Mouse (Mus musculus) liver, embryonic 11.5 days (tissue): ENCODE data around the gene Urod. TPM values are rescaled to one million over a fixed set of nuclear protein-coding genes. Genes with fewer than 3 reads are reported as not detected.

ENCODE experiments used
- ATAC-seq: fragments of 200-750 bp; cut with Nextera tagmentation; replicated peaks from 2 replicates; pipeline ENCODE4 v1.8.0; 2017; ENCODE audit warnings: moderate number of reproducible peaks, mild to moderate bottlenecking, moderate TSS enrichment, moderate library complexity; ENCODE audit not compliant: low FRiP score
- DNase-seq: peaks from one replicate; pipeline ENCODE4 v3.0.0-alpha.2; 2017; ENCODE audit warnings: low spot score
- H3K27ac ChIP-seq: fragments of 300-500 bp; sonication (generic); 2 replicates; pipeline ENCODE4 v1.5.1; 2014; ENCODE audit warnings: mild to moderate bottlenecking, low read depth, low read length, control low read depth
- H3K27me3 ChIP-seq: fragments of 300-500 bp; sonication (generic); replicated peaks from 2 replicates; pipeline ENCODE4 v1.6.1; 2014; ENCODE audit warnings: low read length, mixed read lengths; ENCODE audit not compliant: control insufficient read depth, insufficient read depth
- H3K36me3 ChIP-seq: fragments of 300-500 bp; sonication (generic); 2 replicates; pipeline ENCODE4 v1.6.1; 2014; ENCODE audit warnings: mild to moderate bottlenecking, low read length, moderate library complexity, mixed read lengths; ENCODE audit not compliant: control insufficient read depth, insufficient read depth
- H3K4me1 ChIP-seq: fragments of 300-500 bp; sonication (generic); replicated peaks from 2 replicates; pipeline ENCODE4 v1.6.1; 2014; ENCODE audit warnings: low read length, mixed read lengths; ENCODE audit not compliant: control insufficient read depth, insufficient read depth
- H3K4me2 ChIP-seq: fragments of 300-500 bp; sonication (generic); 2 replicates; pipeline ENCODE4 v1.6.1; 2014; ENCODE audit warnings: mild to moderate bottlenecking, control low read depth, moderate library complexity
- H3K4me3 ChIP-seq: fragments of 300-500 bp; sonication (generic); 2 replicates; pipeline ENCODE4 v1.5.1; 2014; ENCODE audit warnings: low read depth, low read length, control low read depth
- H3K9ac ChIP-seq: fragments of 300-500 bp; sonication (generic); 2 replicates; pipeline ENCODE4 v1.6.1; 2014; ENCODE audit warnings: low read depth, low read length, control low read depth
- H3K9me3 ChIP-seq: fragments of 300-500 bp; sonication (generic); 2 replicates; pipeline ENCODE4 v1.6.1; 2016; ENCODE audit warnings: low read length, inconsistent platforms, mixed read lengths; ENCODE audit not compliant: control insufficient read depth
- WGBS: fragments of 180-500 bp; shearing (Covaris S2); extraction: QIAGEN DNeasy Blood & Tissue Kit; methylation state at CpG from one replicate; pipeline ENCODE4 v1.1.7; 2014; 5-methylcytosine and 5-hydroxymethylcytosine counted together
- polyA plus RNA-seq: library from polyadenylated mRNA; unstranded; fragments of >200 nt; fragmentation: Nextera tagmentation; extraction: Ambion mirVana; gene quantifications from 2 replicates; pipeline ENCODE4 v1.2.1, GENCODE M21; 2014

Urod gene
- polyA plus RNA-seq, 1 experiment from 2014 or later, result 344 TPM

- Histone ChIP-seq H3K4me1 (peaks cover 10% of the 10 kb centered on the region), H3K4me3 (no peak overlapping the region), H3K9me3 (no peaks in the 10 kb centered on the region), H3K27me3 (no peaks in the 10 kb centered on the region), H3K27ac (no peak overlapping the region), H3K4me2 (no peak overlapping the region), H3K9ac (no peak overlapping the region), H3K36me3 (peaks cover 5% of the 10 kb centered on the region)
- ATAC-seq (no peak), DNase-seq (no peak)
- WGBS, result 89% methylated on average over 2 of the region's 2 CpGs
Measured at GRCm38 (mm10) chr4:117017738-117018137, 23.5 kb upstream of the Urod start.

- ATAC-seq, result no peak
- no peaks in the 10 kb centered on the region for H3K27me3 ChIP-seq
- WGBS, result 65% methylated on average over 4 of the region's 4 CpGs
- H3K36me3 ChIP-seq, result no peaks in the 10 kb centered on the region
- H3K4me1 ChIP-seq, result peaks cover under 1% of the 10 kb centered on the region
- H3K4me3 ChIP-seq, result no peak overlapping the region
- no peak for DNase-seq
- no peaks in the 10 kb centered on the region for H3K9me3 ChIP-seq
- H3K4me2 ChIP-seq, result no peak overlapping the region
- no peak overlapping the region for H3K27ac ChIP-seq
- no peak overlapping the region for H3K9ac ChIP-seq
Measured at GRCm38 (mm10) chr4:117014901-117015415, 20.7 kb upstream of the Urod start.

- Histone ChIP-seq H3K27ac (no peak overlapping the region), H3K4me3 (no peak overlapping the region), H3K36me3 (no peaks in the 10 kb centered on the region), H3K27me3 (no peaks in the 10 kb centered on the region), H3K4me1 (no peaks in the 10 kb centered on the region; the same call in 1 of the 2 replicates), H3K9me3 (no peaks in the 10 kb centered on the region), H3K9ac (no peak overlapping the region), H3K4me2 (no peak overlapping the region)
- ATAC-seq (no peak), DNase-seq (no peak)
- 84% methylated on average over 6 of the region's 6 CpGs for WGBS
Measured at GRCm38 (mm10) chr4:117013596-117013995, 19.4 kb upstream of the Urod start.

- no peak overlapping the region for H3K9ac ChIP-seq
- no peaks in the 10 kb centered on the region for H3K4me1 ChIP-seq
- H3K4me3 ChIP-seq, result no peak overlapping the region
- H3K9me3 ChIP-seq, result no peaks in the 10 kb centered on the region
- no peaks in the 10 kb centered on the region for H3K36me3 ChIP-seq
- no peak for ATAC-seq
- H3K27ac ChIP-seq, result no peak overlapping the region
- WGBS, result 86% methylated on average over 5 of the region's 5 CpGs
- no peak overlapping the region for H3K4me2 ChIP-seq
- no peaks in the 10 kb centered on the region for H3K27me3 ChIP-seq
- no peak for DNase-seq
Measured at GRCm38 (mm10) chr4:117010231-117010630, 16.0 kb upstream of the Urod start.

- no peak overlapping the region for H3K4me2 ChIP-seq
- H3K27ac ChIP-seq, result no peak overlapping the region
- H3K9ac ChIP-seq, result no peak overlapping the region
- H3K4me3 ChIP-seq, result no peak overlapping the region
- 68% methylated on average over 3 of the region's 3 CpGs for WGBS
- H3K9me3 ChIP-seq, result no peaks in the 10 kb centered on the region
- H3K36me3 ChIP-seq, result peaks cover 3% of the 10 kb centered on the region; the same call in 1 of the 2 replicates
- DNase-seq, result no peak
- no peaks in the 10 kb centered on the region for H3K4me1 ChIP-seq
- H3K27me3 ChIP-seq, result no peaks in the 10 kb centered on the region
- ATAC-seq, result no peak
Measured at GRCm38 (mm10) chr4:117007058-117007457, 12.8 kb upstream of the Urod start.

GRCm38 (mm10) chr4:117005611-117006400 lies 11.6 kb upstream of the Urod start:
- no peak for DNase-seq
- no peak overlapping the region for H3K9ac ChIP-seq
- ATAC-seq, result no peak
- H3K27ac ChIP-seq, result no peak overlapping the region
- no peak overlapping the region for H3K4me3 ChIP-seq
- 70% methylated on average over 7 of the region's 7 CpGs for WGBS
- H3K4me1 ChIP-seq, result no peaks in the 10 kb centered on the region
- no peaks in the 10 kb centered on the region for H3K27me3 ChIP-seq
- no peaks in the 10 kb centered on the region for H3K9me3 ChIP-seq
- H3K36me3 ChIP-seq, result peaks cover 3% of the 10 kb centered on the region; the same call in 1 of the 2 replicates
- H3K4me2 ChIP-seq, result no peak overlapping the region

GRCm38 (mm10) chr4:117004649-117005048 lies 10.4 kb upstream of the Urod start:
- H3K9me3 ChIP-seq, result no peaks in the 10 kb centered on the region
- H3K27me3 ChIP-seq, result no peaks in the 10 kb centered on the region
- no peak for DNase-seq
- no peak overlapping the region for H3K4me2 ChIP-seq
- H3K4me3 ChIP-seq, result no peak overlapping the region
- no peaks in the 10 kb centered on the region for H3K4me1 ChIP-seq
- 80% methylated on average over 4 of the region's 4 CpGs for WGBS
- no peak overlapping the region for H3K27ac ChIP-seq
- ATAC-seq, result no peak
- peaks cover 3% of the 10 kb centered on the region; the same call in 1 of the 2 replicates for H3K36me3 ChIP-seq
- no peak overlapping the region for H3K9ac ChIP-seq

GRCm38 (mm10) chr4:117002543-117003521 lies 8.6 kb upstream of the Urod start:
- Histone ChIP-seq H3K9me3 (no peaks in the 10 kb centered on the region), H3K9ac (no peak overlapping the region), H3K36me3 (peaks cover 8% of the 10 kb centered on the region), H3K27ac (no peak overlapping the region), H3K4me3 (no peak overlapping the region), H3K4me1 (no peaks in the 10 kb centered on the region), H3K4me2 (no peak overlapping the region), H3K27me3 (no peaks in the 10 kb centered on the region)
- DNase-seq (peak; percentile 54), ATAC-seq (peak; percentile 78)
- 62% methylated on average over 38 of the region's 38 CpGs for WGBS
